Mouse (Mus musculus): Measurements from ENCODE around the gene Vwa5b2.

GRCm38 (mm10) chr16:20629731-20630634 lies 40.7 kb downstream of the Vwa5b2 start, which contains the start of gene Ece2:
- no peak for TF ChIP-seq POLR2A (IDR thresholded peaks at IDR 0.05; ENCODE audit: insufficient read depth, low read length)
- no peak for TF ChIP-seq CTCF (IDR thresholded peaks at IDR 0.05; ENCODE audit: low read depth, low read length)
- TF ChIP-seq EP300 (IDR thresholded peaks at IDR 0.05; ENCODE audit: insufficient read depth, low read depth, low read length) = no peak
